Mouse (Mus musculus): ENCODE data around the gene Arf4. TPM values are rescaled to one million over a fixed set of nuclear protein-coding genes. Genes with fewer than 3 reads are reported as not detected.

The Arf4 gene
- polyA plus RNA-seq, 1 experiment from 2014 or later: 549 TPM

GRCm38 (mm10) chr14:26658178-26658577, 20.3 kb downstream of the Arf4 start:
- H3K27me3 ChIP-seq (ENCODE audit: control insufficient read depth, insufficient read depth, low read length): no peaks in the 10 kb centered on the region
- no peaks in the 10 kb centered on the region for H3K9me3 ChIP-seq (ENCODE audit: control insufficient read depth, low read length)
- H3K36me3 ChIP-seq (replicated peaks; ENCODE audit: control insufficient read depth, insufficient read depth): peaks cover 76% of the 10 kb centered on the region
- no peak overlapping the region for H3K9ac ChIP-seq
- H3K4me3 ChIP-seq (replicated peaks; ENCODE audit: low read length): no peak overlapping the region
- H3K4me2 ChIP-seq (replicated peaks): no peak overlapping the region
- no peak overlapping the region for H3K27ac ChIP-seq
- H3K4me1 ChIP-seq (replicated peaks; ENCODE audit: control insufficient read depth, insufficient read depth, low read length): no peaks in the 10 kb centered on the region
- DNase-seq (ENCODE audit: low spot score): no peak
- ATAC-seq (ENCODE audit: low FRiP score): no peak

GRCm38 (mm10) chr14:26660233-26660632, 22.4 kb downstream of the Arf4 start:
- Histone ChIP-seq H3K36me3 (replicated peaks; ENCODE audit: control insufficient read depth, insufficient read depth) (peaks cover 72% of the 10 kb centered on the region), H3K4me2 (replicated peaks) (no peak overlapping the region), H3K4me3 (replicated peaks; ENCODE audit: low read length) (no peak overlapping the region), H3K4me1 (replicated peaks; ENCODE audit: control insufficient read depth, insufficient read depth, low read length) (no peaks in the 10 kb centered on the region), H3K9ac (no peak overlapping the region), H3K27me3 (ENCODE audit: control insufficient read depth, insufficient read depth, low read length) (no peaks in the 10 kb centered on the region), H3K9me3 (ENCODE audit: control insufficient read depth, low read length) (no peaks in the 10 kb centered on the region), H3K27ac (no peak overlapping the region)
- 86% methylated on average over 1 of the region's 1 CpGs for WGBS
- no peak for DNase-seq (ENCODE audit: low spot score)
- no peak for ATAC-seq (ENCODE audit: low FRiP score)

- Histone ChIP-seq H3K27me3 (ENCODE audit: control insufficient read depth, insufficient read depth, low read length) (no peaks in the 10 kb centered on the region), H3K9me3 (ENCODE audit: control insufficient read depth, low read length) (no peaks in the 10 kb centered on the region), H3K4me1 (replicated peaks; ENCODE audit: control insufficient read depth, insufficient read depth, low read length) (peaks cover 3% of the 10 kb centered on the region; the same call in 1 of the 2 replicates), H3K9ac (no peak overlapping the region), H3K27ac (no peak overlapping the region), H3K4me2 (replicated peaks) (no peak overlapping the region), H3K36me3 (replicated peaks; ENCODE audit: control insufficient read depth, insufficient read depth) (peaks cover 69% of the 10 kb centered on the region), H3K4me3 (replicated peaks; ENCODE audit: low read length) (no peak overlapping the region)
- no peak for DNase-seq (ENCODE audit: low spot score)
- ATAC-seq (ENCODE audit: low FRiP score): no peak
- 94% methylated on average over 3 of the region's 3 CpGs for WGBS
These were observed 24.1 kb downstream of the Arf4 start for GRCm38 (mm10) chr14:26662016-26662415.

- no peaks in the 10 kb centered on the region for H3K9me3 ChIP-seq (ENCODE audit: control insufficient read depth, low read length)
- H3K27me3 ChIP-seq (ENCODE audit: control insufficient read depth, insufficient read depth, low read length): no peaks in the 10 kb centered on the region
- WGBS: 84% methylated on average over 2 of the region's 2 CpGs
- ATAC-seq (ENCODE audit: low FRiP score) (no peak), DNase-seq (ENCODE audit: low spot score) (no peak)
- H3K4me1 ChIP-seq (replicated peaks; ENCODE audit: control insufficient read depth, insufficient read depth, low read length): peaks cover 8% of the 10 kb centered on the region
- H3K9ac ChIP-seq: no peak overlapping the region
- H3K4me2 ChIP-seq (replicated peaks): no peak overlapping the region
- no peak overlapping the region for H3K4me3 ChIP-seq (replicated peaks; ENCODE audit: low read length)
- peaks cover 65% of the 10 kb centered on the region for H3K36me3 ChIP-seq (replicated peaks; ENCODE audit: control insufficient read depth, insufficient read depth)
- H3K27ac ChIP-seq: no peak overlapping the region
These were observed 24.6 kb downstream of the Arf4 start for GRCm38 (mm10) chr14:26662488-26662887.

- no peak for DNase-seq (ENCODE audit: low spot score)
- peaks cover 52% of the 10 kb centered on the region for H3K36me3 ChIP-seq (replicated peaks; ENCODE audit: control insufficient read depth, insufficient read depth)
- H3K4me2 ChIP-seq (replicated peaks): no peak overlapping the region
- peaks cover 20% of the 10 kb centered on the region for H3K4me1 ChIP-seq (replicated peaks; ENCODE audit: control insufficient read depth, insufficient read depth, low read length)
- WGBS: 94% methylated on average over 2 of the region's 2 CpGs
- H3K27me3 ChIP-seq (ENCODE audit: control insufficient read depth, insufficient read depth, low read length): no peaks in the 10 kb centered on the region
- no peak overlapping the region for H3K9ac ChIP-seq
- H3K4me3 ChIP-seq (replicated peaks; ENCODE audit: low read length): no peak overlapping the region
- ATAC-seq (ENCODE audit: low FRiP score): no peak
- H3K9me3 ChIP-seq (ENCODE audit: control insufficient read depth, low read length): no peaks in the 10 kb centered on the region
- H3K27ac ChIP-seq: no peak overlapping the region
These were observed 26.0 kb downstream of the Arf4 start for GRCm38 (mm10) chr14:26663851-26664250.

- no peaks in the 10 kb centered on the region for H3K27me3 ChIP-seq (ENCODE audit: control insufficient read depth, insufficient read depth, low read length)
- 24% methylated on average over 6 of the region's 6 CpGs for WGBS
These were observed 30.1 kb downstream of the Arf4 start for GRCm38 (mm10) chr14:26667991-26668370.

GRCm38 (mm10) chr14:26668371-26669291, 30.8 kb downstream of the Arf4 start:
- H3K4me3 ChIP-seq (replicated peaks; ENCODE audit: low read length): peak overlapping the region; percentile 86
- peak overlapping the region; percentile 80 for H3K9ac ChIP-seq
- WGBS: 1% methylated on average over 69 of the region's 73 CpGs
- DNase-seq (ENCODE audit: low spot score) (no peak), ATAC-seq (ENCODE audit: low FRiP score) (peak; percentile 43; the same call in 1 of the 2 replicates)
- peak overlapping the region; percentile 100 for H3K4me2 ChIP-seq (replicated peaks)
- no peaks in the 10 kb centered on the region for H3K9me3 ChIP-seq (ENCODE audit: control insufficient read depth, low read length)
- peaks cover 26% of the 10 kb centered on the region for H3K36me3 ChIP-seq (replicated peaks; ENCODE audit: control insufficient read depth, insufficient read depth)
- H3K27me3 ChIP-seq (ENCODE audit: control insufficient read depth, insufficient read depth, low read length): no peaks in the 10 kb centered on the region
- H3K27ac ChIP-seq: peak overlapping the region; percentile 88
- H3K4me1 ChIP-seq (replicated peaks; ENCODE audit: control insufficient read depth, insufficient read depth, low read length): peaks cover 26% of the 10 kb centered on the region

More at GRCm38 (mm10) chr14:26667991-26668370, 30.1 kb downstream of the Arf4 start:
- peaks cover 29% of the 10 kb centered on the region for H3K36me3 ChIP-seq (replicated peaks; ENCODE audit: control insufficient read depth, insufficient read depth)
- H3K4me3 ChIP-seq (replicated peaks; ENCODE audit: low read length): peak overlapping the region; percentile 86
- DNase-seq (ENCODE audit: low spot score) (no peak), ATAC-seq (ENCODE audit: low FRiP score) (no peak)
- peaks cover 26% of the 10 kb centered on the region for H3K4me1 ChIP-seq (replicated peaks; ENCODE audit: control insufficient read depth, insufficient read depth, low read length)
- peak overlapping the region; percentile 100 for H3K4me2 ChIP-seq (replicated peaks)
- H3K27ac ChIP-seq: no peak overlapping the region
- no peaks in the 10 kb centered on the region for H3K9me3 ChIP-seq (ENCODE audit: control insufficient read depth, low read length)
- peak overlapping the region; percentile 80 for H3K9ac ChIP-seq

GRCm38 (mm10) chr14:26669292-26670073, 31.6 kb downstream of the Arf4 start, which contains the start of gene Pde12:
Pde12 (minus strand) TSS chr14:26669883.
- peak within 1 kb of the TSS; percentile 86 for H3K4me3 ChIP-seq (replicated peaks; ENCODE audit: low read length)
- DNase-seq (ENCODE audit: low spot score): peak; percentile 91
- peaks cover 26% of the 10 kb centered on the region for H3K4me1 ChIP-seq (replicated peaks; ENCODE audit: control insufficient read depth, insufficient read depth, low read length)
- no peaks in the 10 kb centered on the region for H3K27me3 ChIP-seq (ENCODE audit: control insufficient read depth, insufficient read depth, low read length)
- WGBS: under 1% methylated on average over 70 of the region's 70 CpGs
- H3K9me3 ChIP-seq (ENCODE audit: control insufficient read depth, low read length): no peaks in the 10 kb centered on the region
- H3K36me3 ChIP-seq (replicated peaks; ENCODE audit: control insufficient read depth, insufficient read depth): peaks cover 19% of the 10 kb centered on the region
- H3K4me2 ChIP-seq (replicated peaks): peak within 1 kb of the TSS; percentile 100
- H3K27ac ChIP-seq: peak within 1 kb of the TSS; percentile 88
- ATAC-seq (ENCODE audit: low FRiP score): peak; percentile 96
- peak within 1 kb of the TSS; percentile 80 for H3K9ac ChIP-seq

GRCm38 (mm10) chr14:26670964-26671363, 33.1 kb downstream of the Arf4 start:
- no peaks in the 10 kb centered on the region for H3K27me3 ChIP-seq (ENCODE audit: control insufficient read depth, insufficient read depth, low read length)
- H3K9me3 ChIP-seq (ENCODE audit: control insufficient read depth, low read length): no peaks in the 10 kb centered on the region
- no peak for ATAC-seq (ENCODE audit: low FRiP score)
- H3K4me3 ChIP-seq (replicated peaks; ENCODE audit: low read length): no peak overlapping the region
- H3K36me3 ChIP-seq (replicated peaks; ENCODE audit: control insufficient read depth, insufficient read depth): peaks cover 6% of the 10 kb centered on the region
- DNase-seq (ENCODE audit: low spot score): no peak
- no peak overlapping the region for H3K9ac ChIP-seq
- H3K27ac ChIP-seq: no peak overlapping the region
- H3K4me1 ChIP-seq (replicated peaks; ENCODE audit: control insufficient read depth, insufficient read depth, low read length): peaks cover 26% of the 10 kb centered on the region
- H3K4me2 ChIP-seq (replicated peaks): no peak overlapping the region

Measured in hindbrain, embryonic 14.5 days (tissue).